Mouse (Mus musculus) intestine, embryonic 15.5 days (tissue): ENCODE results near the gene BC005537. TPM values are rescaled to one million over a fixed set of nuclear protein-coding genes. Genes with fewer than 3 reads are reported as not detected.

Source experiments
- ATAC-seq: fragments of 200-750 bp; cut with Nextera tagmentation; 2 replicates; pipeline ENCODE4 v1.8.0; 2017; ENCODE audit warnings: moderate TSS enrichment, moderate library complexity
- H3K27ac ChIP-seq: fragments of 300-500 bp; sonication (generic); 2 replicates; pipeline ENCODE4 v1.5.1; 2015; ENCODE audit warnings: mild to moderate bottlenecking, inconsistent platforms
- H3K27me3 ChIP-seq: fragments of 300-500 bp; sonication (generic); replicated peaks from 2 replicates; pipeline ENCODE4 v1.6.1; 2015; ENCODE audit warnings: inconsistent platforms
- H3K36me3 ChIP-seq: fragments of 300-500 bp; sonication (generic); 2 replicates; pipeline ENCODE4 v1.6.1; 2015; ENCODE audit warnings: inconsistent platforms
- H3K4me1 ChIP-seq: fragments of 300-500 bp; sonication (generic); replicated peaks from 2 replicates; pipeline ENCODE4 v1.6.1; 2015; ENCODE audit warnings: inconsistent platforms
- H3K4me2 ChIP-seq: fragments of 300-500 bp; sonication (generic); replicated peaks from 2 replicates; pipeline ENCODE4 v1.6.1; 2015; ENCODE audit warnings: mild to moderate bottlenecking, inconsistent platforms
- H3K4me3 ChIP-seq: fragments of 300-500 bp; sonication (generic); replicated peaks from 2 replicates; pipeline ENCODE4 v1.5.1; 2015; ENCODE audit warnings: inconsistent platforms
- H3K9ac ChIP-seq: fragments of 300-500 bp; sonication (generic); 2 replicates; pipeline ENCODE4 v1.6.1; 2015; ENCODE audit warnings: inconsistent platforms
- H3K9me3 ChIP-seq: fragments of 300-500 bp; sonication (generic); 2 replicates; pipeline ENCODE4 v1.6.1; 2016; ENCODE audit warnings: inconsistent platforms
- WGBS: fragments of 180-500 bp; shearing (Covaris S2); methylation state at CpG from one replicate; pipeline ENCODE4 v1.1.7; 2015; 5-methylcytosine and 5-hydroxymethylcytosine counted together
- polyA plus RNA-seq: library from polyadenylated mRNA; unstranded; fragments of >200 nt; fragmentation: Nextera tagmentation; extraction: Ambion mirVana; gene quantifications from 2 replicates; pipeline ENCODE4 v1.2.1, GENCODE M21; 2015

BC005537 gene
- polyA plus RNA-seq, 1 experiment from 2014 or later, result 13.2 TPM

GRCm38 (mm10) chr13:24861084-24861483, 59.6 kb downstream of the BC005537 start:
- Histone ChIP-seq H3K9ac (no peak overlapping the region), H3K4me3 (no peak overlapping the region), H3K27me3 (no peaks in the 10 kb centered on the region), H3K4me1 (peaks cover 24% of the 10 kb centered on the region), H3K36me3 (no peaks in the 10 kb centered on the region), H3K9me3 (no peaks in the 10 kb centered on the region), H3K27ac (no peak overlapping the region), H3K4me2 (no peak overlapping the region)
- ATAC-seq, result peak; percentile 59
- 66% methylated on average over 12 of the region's 12 CpGs for WGBS

GRCm38 (mm10) chr13:24862021-24862420, 60.6 kb downstream of the BC005537 start:
- no peak for ATAC-seq
- H3K9me3 ChIP-seq, result no peaks in the 10 kb centered on the region
- H3K27me3 ChIP-seq, result no peaks in the 10 kb centered on the region
- WGBS, result 56% methylated on average over 7 of the region's 7 CpGs
- H3K4me1 ChIP-seq, result peaks cover 29% of the 10 kb centered on the region
- H3K9ac ChIP-seq, result no peak overlapping the region
- H3K4me3 ChIP-seq, result no peak overlapping the region
- H3K4me2 ChIP-seq, result no peak overlapping the region
- no peaks in the 10 kb centered on the region for H3K36me3 ChIP-seq
- H3K27ac ChIP-seq, result no peak overlapping the region

- ATAC-seq, result no peak
- Histone ChIP-seq H3K4me2 (no peak overlapping the region), H3K36me3 (no peaks in the 10 kb centered on the region), H3K4me1 (peaks cover 24% of the 10 kb centered on the region), H3K9ac (no peak overlapping the region), H3K9me3 (no peaks in the 10 kb centered on the region), H3K4me3 (no peak overlapping the region), H3K27me3 (no peaks in the 10 kb centered on the region), H3K27ac (no peak overlapping the region)
- 70% methylated on average over 7 of the region's 7 CpGs for WGBS
Measured at GRCm38 (mm10) chr13:24862520-24862919, 61.1 kb downstream of the BC005537 start.

Other genes starting within 250 kb of the BC005537 start
- gene Ripor2, start 219.5 kb upstream of the BC005537 start, polyA plus RNA-seq, result 1.7 and 1.9 TPM in 2 replicates
- not detected in 2 replicates for gene Armh2, start 60.4 kb upstream of the BC005537 start, polyA plus RNA-seq
- gene Gmnn, start 39.7 kb upstream of the BC005537 start, polyA plus RNA-seq, result 106 and 115 TPM in 2 replicates
- 162 and 165 TPM in 2 replicates for gene Acot13, start 29.9 kb downstream of the BC005537 start, polyA plus RNA-seq
- gene Tdp2, start 30.0 kb downstream of the BC005537 start, polyA plus RNA-seq, result 55.9 and 65.0 TPM in 2 replicates
- 1.2 and 1.3 TPM in 2 replicates for gene D130043K22Rik, start 43.5 kb downstream of the BC005537 start, polyA plus RNA-seq
- gene Aldh5a1, start 136.0 kb downstream of the BC005537 start, polyA plus RNA-seq, result 9.6 and 10.3 TPM in 2 replicates
- 2.0 and 3.1 TPM in 2 replicates for gene Gpld1, start 141.5 kb downstream of the BC005537 start, polyA plus RNA-seq
- 15.6 and 17.4 TPM in 2 replicates for gene Mrs2, start 218.7 kb downstream of the BC005537 start, polyA plus RNA-seq